Mouse (Mus musculus) testis, adult 2 months (tissue): ENCODE measurements around the gene Phactr2.

Experiments
- CTCF ChIP-seq: fragments of 200-500 bp; IDR thresholded peaks from 2 replicates; pipeline ENCODE4 v1.5.1; 2012; ENCODE audit warnings: low read depth, mild to moderate bottlenecking, inconsistent platforms, low read length, moderate library complexity; ENCODE audit not compliant: control insufficient read depth, insufficient read depth, insufficient replicate concordance
- POLR2A ChIP-seq: fragments of 200-500 bp; IDR thresholded peaks from 2 replicates; pipeline ENCODE4 v1.6.1; 2012; ENCODE audit warnings: low read depth, mild to moderate bottlenecking, inconsistent platforms, low read length, moderate library complexity; ENCODE audit not compliant: control insufficient read depth

DNA sequence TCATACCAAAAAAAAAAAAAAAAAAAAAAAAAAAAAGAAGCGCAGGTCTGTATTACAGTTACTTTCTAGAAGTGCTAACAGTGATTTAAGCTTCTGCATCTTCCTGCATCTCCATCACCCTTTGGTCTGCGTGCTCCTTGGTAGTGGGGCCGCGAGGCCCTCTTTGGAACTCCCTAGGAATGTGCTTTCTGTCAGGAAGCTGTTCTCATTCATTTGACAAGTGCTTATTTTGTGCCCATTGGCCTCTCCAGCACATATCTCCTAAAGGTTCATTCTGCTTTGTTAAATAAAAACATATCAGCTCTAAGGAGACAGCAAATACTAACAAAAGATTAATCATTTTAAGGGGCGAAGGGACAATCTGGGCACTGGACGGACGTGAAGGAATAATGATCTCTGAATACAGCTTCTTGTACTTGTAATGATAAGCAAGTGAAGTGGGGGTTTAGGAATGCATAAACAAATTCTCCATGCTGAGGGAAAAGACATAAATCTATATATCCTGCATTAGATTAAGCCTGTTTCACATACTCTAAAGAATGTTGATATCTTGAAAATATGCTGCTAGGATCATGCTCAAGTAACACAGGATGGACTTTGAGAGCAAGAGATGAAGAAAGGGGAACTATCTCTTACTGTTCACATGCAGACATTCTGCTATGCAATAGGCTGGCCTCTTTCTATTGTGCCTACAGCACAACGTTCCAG, 264.1 kb downstream of the Phactr2 start:
- no peak for TF ChIP-seq CTCF
- TF ChIP-seq POLR2A, result no peak
